Mouse (Mus musculus): ENCODE measurements around the gene Ank3.

- TF ChIP-seq CTCF (IDR thresholded peaks at IDR 0.05 in 2 of 3, conservative IDR thresholded peaks at IDR 0.05 in 1 of 3; ENCODE audit: control insufficient read depth in 1 of 3, insufficient read depth in 1 of 3, low read depth in 2 of 3, low read length in 3 of 3, poor library complexity in 1 of 3, severe bottlenecking in 1 of 3) (no peak), POLR2A (IDR thresholded peaks at IDR 0.05; ENCODE audit: control insufficient read depth in 1 of 2, insufficient read depth in 1 of 2, low read depth in 1 of 2, low read length in 2 of 2, poor library complexity in 1 of 2) (no peak), TAL1 (IDR thresholded peaks at IDR 0.05; ENCODE audit: low read length) (no peak)
Observed at GRCm38 (mm10) chr10:70055291-70055690, 656.7 kb downstream of the Ank3 start.

Measured in MEL (cell line).